ENCODE assay signal across 34 mouse cellular contexts in the genomic region with DNA sequence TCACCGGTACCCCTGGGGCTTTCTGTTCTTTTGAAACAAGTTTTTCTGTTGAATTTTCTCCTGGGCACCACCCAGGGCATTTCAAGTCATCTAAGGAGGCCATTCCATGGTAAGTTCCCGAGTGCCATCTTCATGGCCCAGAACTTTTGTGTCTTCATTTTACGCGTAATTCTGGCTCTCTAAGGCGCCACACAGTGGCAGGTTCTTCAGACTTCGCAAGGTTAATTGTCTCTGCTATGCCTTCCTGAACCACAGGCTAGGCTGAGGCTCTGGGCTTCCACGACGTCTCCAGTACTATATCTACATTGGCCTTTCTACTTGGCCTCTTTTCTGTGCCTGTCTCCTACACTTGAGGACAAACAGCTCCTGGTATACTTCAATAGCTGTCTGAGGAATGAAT. TPM values are rescaled to one million over a fixed set of nuclear protein-coding genes. Genes with fewer than 3 reads are reported as not detected.
DNase-seq lines count a peak whose midpoint lies in the region; ATAC-seq and TF ChIP-seq lines count a peak whose summit lies in the region.
"Had no signal": no experiment of that assay in that cellular context is flagged by ENCODE, and none has a peak within 500 bp of the region (broad histone marks: within the 10 kb centered on the region; RNA-seq: fewer than 3 reads in every experiment).

No protein-coding gene starts in this region.

- H3K9ac ChIP-seq in heart, postnatal 0 days (replicated peaks; ENCODE audit: low read depth, low read length): no peak overlapping the region
- H3K9ac ChIP-seq in heart, adult 2 months (ENCODE audit: low read depth, low read length): no peak overlapping the region
- H3K9ac ChIP-seq in midbrain, embryonic 11.5 days (ENCODE audit: low read length): no peak overlapping the region
- no peak overlapping the region for H3K9ac ChIP-seq in midbrain, embryonic 16.5 days (ENCODE audit: low read depth, low read length)
- H3K9ac ChIP-seq: forebrain, embryonic 13.5 days; hindbrain, embryonic 15.5 days; limb, embryonic 12.5 days; midbrain, embryonic 12.5 days; neural tube, embryonic 13.5 days had no signal

- DNase-seq in heart, postnatal 0 days (ENCODE audit: low spot score): no peak
- no peak for DNase-seq in heart, adult 2 months
- peak; percentile 82 for DNase-seq in midbrain, embryonic 11.5 days (ENCODE audit: low spot score, missing footprints)
- DNase-seq in ES-CJ7 (ENCODE audit: low read depth, low spot score): peak; percentile 70
- no peak for DNase-seq in gastrocnemius, postnatal 4 days (ENCODE audit: low spot score in 2 of 2)
- DNase-seq: adrenal gland, adult 2 months; cerebellum, adult 8-10 months; cerebellum, postnatal 36 days; gastrocnemius, adult 2 months; kidney, adult 8-10 months; kidney, postnatal 14 days; lung, adult 2 months; lung, postnatal 4 days; retina, postnatal 1 day; right cerebral cortex, postnatal 25 days; spleen, adult 18-20 months had no signal

- no peaks in the 10 kb centered on the region for H3K79me2 ChIP-seq in heart, adult 2 months (replicated peaks; ENCODE audit: control insufficient read depth, insufficient read depth, low read length)
- H3K79me2 ChIP-seq in macrophage (ENCODE audit: inconsistent target): peaks cover 11% of the 10 kb centered on the region; the same call in 1 of the 2 replicates

- TF ChIP-seq EP300 in heart, postnatal 0 days (IDR thresholded peaks at IDR 0.05; ENCODE audit: low read depth): no peak
- no peak for TF ChIP-seq EP300 in heart, adult 2 months (IDR thresholded peaks at IDR 0.05; ENCODE audit: insufficient read depth, low read depth, low read length)

- peaks cover 20% of the 10 kb centered on the region for H3K4me1 ChIP-seq in heart, postnatal 0 days (ENCODE audit: control insufficient read depth, insufficient read depth)
- no peaks in the 10 kb centered on the region for H3K4me1 ChIP-seq in heart, adult 2 months (ENCODE audit: control insufficient read depth, insufficient read depth, low read length)
- H3K4me1 ChIP-seq in midbrain, embryonic 11.5 days (ENCODE audit: control insufficient read depth, insufficient read depth, low read length): no peaks in the 10 kb centered on the region
- no peaks in the 10 kb centered on the region for H3K4me1 ChIP-seq in midbrain, embryonic 16.5 days (ENCODE audit: control insufficient read depth, insufficient read depth, low read length)
- H3K4me1 ChIP-seq: forebrain, embryonic 13.5 days; hindbrain, embryonic 15.5 days; midbrain, embryonic 12.5 days; neural tube, embryonic 13.5 days had no signal

- WGBS in heart, postnatal 0 days: 59% methylated on average over 8 of the region's 8 CpGs
- 75% methylated on average over 8 of the region's 8 CpGs for WGBS in heart, adult 2 months
- 64% methylated on average over 8 of the region's 8 CpGs for WGBS in midbrain, embryonic 11.5 days
- 67% methylated on average over 8 of the region's 8 CpGs for WGBS in midbrain, embryonic 16.5 days
- 91% methylated on average over 8 of the region's 8 CpGs for WGBS in macrophage (ENCODE audit: missing documents)

- TF ChIP-seq CTCF in heart, postnatal 0 days (IDR thresholded peaks at IDR 0.05; ENCODE audit: low read depth): 0 out of 2 replicates have a peak, but pooled peaks have one; percentile 7
- TF ChIP-seq CTCF in heart, adult 2 months (IDR thresholded peaks at IDR 0.05): no peak

- intact Hi-C loops in heart, adult 2 months (cut with DNase I): loop anchor here (10.0 kb wide), 1 partner anchor 276 kb away; no protein-coding TSS in a partner anchor

- ATAC-seq in heart, postnatal 0 days (ENCODE audit: insufficient read depth, low read depth): no peak
- ATAC-seq in midbrain, embryonic 11.5 days (ENCODE audit: low FRiP score): no peak
- no peak for ATAC-seq in midbrain, embryonic 16.5 days
- ATAC-seq in megakaryocyte, adult 5-6 weeks (ENCODE audit: poor library complexity, severe bottlenecking): no peak
- ATAC-seq: forebrain, embryonic 13.5 days had no signal

- H3K4me3 ChIP-seq in heart, postnatal 0 days (ENCODE audit: low read depth, low read length): no peak overlapping the region
- H3K4me3 ChIP-seq in heart, adult 2 months: no peak overlapping the region
- no peak overlapping the region for H3K4me3 ChIP-seq in midbrain, embryonic 11.5 days (ENCODE audit: low read depth, low read length)
- H3K4me3 ChIP-seq in midbrain, embryonic 16.5 days (ENCODE audit: low read depth, low read length): no peak overlapping the region
- no peak overlapping the region for H3K4me3 ChIP-seq in macrophage (ENCODE audit: inconsistent target)
- H3K4me3 ChIP-seq: forebrain, embryonic 13.5 days; gastrocnemius, adult 2 months; heart, embryonic 10.5 days; hindbrain, embryonic 15.5 days; limb, embryonic 12.5 days; midbrain, embryonic 12.5 days; myocyte; neural tube, embryonic 13.5 days had no signal

- no peak overlapping the region for H3K27ac ChIP-seq in heart, postnatal 0 days (ENCODE audit: low read depth)
- no peak overlapping the region for H3K27ac ChIP-seq in heart, adult 2 months
- no peak overlapping the region for H3K27ac ChIP-seq in midbrain, embryonic 11.5 days (ENCODE audit: low read depth, low read length)
- H3K27ac ChIP-seq in midbrain, embryonic 16.5 days (ENCODE audit: low read length): no peak overlapping the region
- peak overlapping the region; percentile 100 for H3K27ac ChIP-seq in macrophage
- H3K27ac ChIP-seq: forebrain, embryonic 13.5 days; gastrocnemius, adult 2 months; heart, embryonic 10.5 days; hindbrain, embryonic 15.5 days; limb, embryonic 12.5 days; midbrain, embryonic 12.5 days; neural tube, embryonic 13.5 days had no signal

- H3K4me2 ChIP-seq in heart, postnatal 0 days (ENCODE audit: low read depth, low read length): no peak overlapping the region
- no peak overlapping the region for H3K4me2 ChIP-seq in midbrain, embryonic 11.5 days
- H3K4me2 ChIP-seq in midbrain, embryonic 16.5 days (ENCODE audit: low read length): no peak overlapping the region
- H3K4me2 ChIP-seq: forebrain, embryonic 13.5 days; hindbrain, embryonic 15.5 days; limb, embryonic 12.5 days; liver, embryonic 11.5 days; midbrain, embryonic 12.5 days; neural tube, embryonic 13.5 days had no signal

- no peak for TF ChIP-seq POLR2A in heart, adult 2 months (IDR thresholded peaks at IDR 0.05; ENCODE audit: insufficient read depth, low read depth, low read length)

- no peaks in the 10 kb centered on the region for H3K27me3 ChIP-seq in heart, postnatal 0 days (ENCODE audit: control insufficient read depth, insufficient read depth, low read length)
- H3K27me3 ChIP-seq in heart, adult 2 months (ENCODE audit: control insufficient read depth, insufficient read depth, low read length): no peaks in the 10 kb centered on the region
- H3K27me3 ChIP-seq in midbrain, embryonic 11.5 days (ENCODE audit: control insufficient read depth, insufficient read depth, low read length): no peaks in the 10 kb centered on the region
- H3K27me3 ChIP-seq in midbrain, embryonic 16.5 days (ENCODE audit: control insufficient read depth, insufficient read depth, low read depth, low read length): no peaks in the 10 kb centered on the region
- H3K27me3 ChIP-seq: CH12.LX; forebrain, embryonic 13.5 days; hindbrain, embryonic 15.5 days; limb, embryonic 12.5 days; midbrain, embryonic 12.5 days; neural tube, embryonic 13.5 days had no signal

- H3K36me3 ChIP-seq in heart, postnatal 0 days (replicated peaks; ENCODE audit: control insufficient read depth, insufficient read depth, low read length): no peaks in the 10 kb centered on the region
- no peaks in the 10 kb centered on the region for H3K36me3 ChIP-seq in heart, adult 2 months (ENCODE audit: control insufficient read depth, insufficient read depth, low read length)
- H3K36me3 ChIP-seq in midbrain, embryonic 11.5 days (ENCODE audit: control insufficient read depth, insufficient read depth, low read length): no peaks in the 10 kb centered on the region
- H3K36me3 ChIP-seq in midbrain, embryonic 16.5 days (ENCODE audit: control insufficient read depth, insufficient read depth, low read length): no peaks in the 10 kb centered on the region
- H3K36me3 ChIP-seq in macrophage (ENCODE audit: inconsistent target): no peaks in the 10 kb centered on the region
- H3K36me3 ChIP-seq: heart, embryonic 10.5 days; hindbrain, embryonic 15.5 days; neural tube, embryonic 13.5 days had no signal

- H3K9me3 ChIP-seq in heart, postnatal 0 days (replicated peaks; ENCODE audit: control insufficient read depth, low read length): no peaks in the 10 kb centered on the region
- H3K9me3 ChIP-seq in midbrain, embryonic 11.5 days (ENCODE audit: control insufficient read depth, low read length): no peaks in the 10 kb centered on the region
- H3K9me3 ChIP-seq in midbrain, embryonic 16.5 days (replicated peaks; ENCODE audit: control insufficient read depth, low read length, poor library complexity, severe bottlenecking): no peaks in the 10 kb centered on the region
- H3K9me3 ChIP-seq: forebrain, embryonic 13.5 days; heart, embryonic 10.5 days; hindbrain, embryonic 15.5 days; limb, embryonic 12.5 days; midbrain, embryonic 12.5 days; neural tube, embryonic 13.5 days had no signal

RNA-seq across cellular contexts. Expression of gene Mief1, which starts 12.8 kb away (rescaled TPM):
- 34.5 and 39.8 TPM in 2 replicates for total RNA-seq in heart, postnatal 0 days (2014; rRNA removed; ENCODE audit: low replicate concordance)
- polyA plus RNA-seq in heart, postnatal 0 days (2015; fragmentation: Nextera tagmentation; extraction: Ambion mirVana): 17.0 and 17.8 TPM in 2 replicates
- total RNA-seq in heart, adult 2 months (2021): 10 to 100 TPM; 27.0 to 29.5 TPM
- polyA plus RNA-seq in heart, adult 2 months (2012; rRNA removed): 12.2 and 17.3 TPM in 2 replicates
- polyA plus RNA-seq in midbrain, embryonic 11.5 days (2014; fragmentation: Nextera tagmentation; extraction: Ambion mirVana): 35.5 and 40.8 TPM in 2 replicates
- polyA plus RNA-seq in midbrain, embryonic 16.5 days (2015; fragmentation: Nextera tagmentation; extraction: Ambion mirVana): 35.2 and 37.4 TPM in 2 replicates
- 10 to 100 TPM; 19.7 to 84.6 (median 51.9) TPM for total RNA-seq in macrophage (2018; cell fraction: chromatin; rRNA removed)
- total RNA-seq in macrophage (2018; cell fraction: cytosol; rRNA removed): 10 to 100 TPM; 14.3 to 33.9 (median 28.8) TPM
- 10 to 100 TPM; 18.9 to 59.3 (median 38.4) TPM for total RNA-seq in macrophage (2018; cell fraction: nucleus; rRNA removed)
- 11.6 to 15.1 TPM (median 13.3 TPM) in 3 replicates for polyA plus RNA-seq in macrophage (2018)
- 12.3 and 14.2 TPM in 2 replicates for total RNA-seq in megakaryocyte, adult 5-6 weeks (2015)
- 16.4 and 17.5 TPM in 2 replicates for total RNA-seq in megakaryocyte, adult 5-6 weeks (2017)
- total RNA-seq in gastrocnemius, postnatal 4 days (2021): 10 to 100 TPM; 28.7 to 33.5 TPM

RNA-seq across cellular contexts. Expression of gene AC140267.1, which starts 14.6 kb away (rescaled TPM):
- total RNA-seq in heart, postnatal 0 days (2014; rRNA removed; ENCODE audit: low replicate concordance): not detected in 2 replicates
- not detected in 2 replicates for polyA plus RNA-seq in heart, postnatal 0 days (2015; fragmentation: Nextera tagmentation; extraction: Ambion mirVana)
- 10 to 100 TPM; 10.3 to 29.5 TPM for total RNA-seq in heart, adult 2 months (2021)
- not detected in 2 replicates for polyA plus RNA-seq in heart, adult 2 months (2012; rRNA removed)
- polyA plus RNA-seq in midbrain, embryonic 11.5 days (2014; fragmentation: Nextera tagmentation; extraction: Ambion mirVana): not detected in 2 replicates
- polyA plus RNA-seq in midbrain, embryonic 16.5 days (2015; fragmentation: Nextera tagmentation; extraction: Ambion mirVana): 5.5 TPM in 1 of 2 replicates, not detected in the other
- total RNA-seq in macrophage (2018; cell fraction: chromatin; rRNA removed): not detected
- not detected for total RNA-seq in macrophage (2018; cell fraction: cytosol; rRNA removed)
- not detected for total RNA-seq in macrophage (2018; cell fraction: nucleus; rRNA removed)
- polyA plus RNA-seq in macrophage (2018): not detected in 3 replicates
- 2.4 and 9.5 TPM in 2 replicates for total RNA-seq in megakaryocyte, adult 5-6 weeks (2015)
- not detected in 2 replicates for total RNA-seq in megakaryocyte, adult 5-6 weeks (2017)
- 10 to 100 TPM; 12.3 to 12.6 TPM for total RNA-seq in gastrocnemius, postnatal 4 days (2021)
- total RNA-seq: CH12.LX; hematopoietic stem cell, adult 5-6 weeks had no signal
- polyA plus RNA-seq: adrenal gland, adult 2 months; embryonic facial prominence, embryonic 14.5 days; frontal cortex, adult 2 months; gonadal fat pad, adult 2 months; hindbrain, embryonic 15.5 days; liver, embryonic 11.5 days; lung, adult 2 months; myocyte; testis, adult 2 months; urinary bladder, adult 2 months had no signal

RNA-seq across cellular contexts. Expression of gene Atf4, which starts 34.0 kb away (rescaled TPM):
- total RNA-seq in heart, postnatal 0 days (2014; rRNA removed; ENCODE audit: low replicate concordance): 122 and 128 TPM in 2 replicates
- polyA plus RNA-seq in heart, postnatal 0 days (2015; fragmentation: Nextera tagmentation; extraction: Ambion mirVana): 63.5 and 65.0 TPM in 2 replicates
- 10 to 100 TPM; 69.6 to 78.5 TPM for total RNA-seq in heart, adult 2 months (2021)
- polyA plus RNA-seq in heart, adult 2 months (2012; rRNA removed): 65.6 and 108 TPM in 2 replicates
- 137 and 144 TPM in 2 replicates for polyA plus RNA-seq in midbrain, embryonic 11.5 days (2014; fragmentation: Nextera tagmentation; extraction: Ambion mirVana)
- polyA plus RNA-seq in midbrain, embryonic 16.5 days (2015; fragmentation: Nextera tagmentation; extraction: Ambion mirVana): 125 and 131 TPM in 2 replicates
- total RNA-seq in macrophage (2018; cell fraction: chromatin; rRNA removed): 100 to 1,000 TPM in 24 of 26 experiments, 10 to 100 TPM in 2; 83.4 to 184 (median 141) TPM
- 100 to 1,000 TPM in 25 of 26 experiments, 10 to 100 TPM in 1; 89.8 to 398 (median 191) TPM for total RNA-seq in macrophage (2018; cell fraction: cytosol; rRNA removed)
- total RNA-seq in macrophage (2018; cell fraction: nucleus; rRNA removed): 100 to 1,000 TPM; 148 to 370 (median 282) TPM
- polyA plus RNA-seq in macrophage (2018): 80.3 to 97.1 TPM (median 95.4 TPM) in 3 replicates
- total RNA-seq in megakaryocyte, adult 5-6 weeks (2015): 172 and 184 TPM in 2 replicates
- 253 and 263 TPM in 2 replicates for total RNA-seq in megakaryocyte, adult 5-6 weeks (2017)
- total RNA-seq in gastrocnemius, postnatal 4 days (2021): 100 to 1,000 TPM; 118 to 130 TPM

RNA-seq across cellular contexts. Expression of gene Rps19bp1, which starts 43.1 kb away (rescaled TPM):
- 13.7 and 21.6 TPM in 2 replicates for total RNA-seq in heart, postnatal 0 days (2014; rRNA removed; ENCODE audit: low replicate concordance)
- polyA plus RNA-seq in heart, postnatal 0 days (2015; fragmentation: Nextera tagmentation; extraction: Ambion mirVana): 34.7 and 35.8 TPM in 2 replicates
- 10 to 100 TPM; 15.6 to 16.4 TPM for total RNA-seq in heart, adult 2 months (2021)
- 12.2 and 12.7 TPM in 2 replicates for polyA plus RNA-seq in heart, adult 2 months (2012; rRNA removed)
- polyA plus RNA-seq in midbrain, embryonic 11.5 days (2014; fragmentation: Nextera tagmentation; extraction: Ambion mirVana): 70.9 and 75.4 TPM in 2 replicates
- polyA plus RNA-seq in midbrain, embryonic 16.5 days (2015; fragmentation: Nextera tagmentation; extraction: Ambion mirVana): 74.9 and 79.6 TPM in 2 replicates
- total RNA-seq in macrophage (2018; cell fraction: chromatin; rRNA removed): 10 to 100 TPM in 8 of 26 experiments, 1 to 10 TPM in 18; 1.8 to 18.5 (median 7.6) TPM
- total RNA-seq in macrophage (2018; cell fraction: cytosol; rRNA removed): 10 to 100 TPM; 24.2 to 45.7 (median 35.4) TPM
- 10 to 100 TPM in 14 of 26 experiments, 1 to 10 TPM in 12; 4.0 to 20.9 (median 10.4) TPM for total RNA-seq in macrophage (2018; cell fraction: nucleus; rRNA removed)
- 26.4 to 49.1 TPM (median 28.5 TPM) in 3 replicates for polyA plus RNA-seq in macrophage (2018)
- total RNA-seq in megakaryocyte, adult 5-6 weeks (2015): 32.9 and 35.4 TPM in 2 replicates
- total RNA-seq in megakaryocyte, adult 5-6 weeks (2017): 12.6 and 20.3 TPM in 2 replicates
- total RNA-seq in gastrocnemius, postnatal 4 days (2021): 10 to 100 TPM; 23.8 to 26.4 TPM

RNA-seq across cellular contexts. Expression of gene Mgat3, which starts 47.5 kb away (rescaled TPM):
- 0.89 and 1.9 TPM in 2 replicates for total RNA-seq in heart, postnatal 0 days (2014; rRNA removed; ENCODE audit: low replicate concordance)
- polyA plus RNA-seq in heart, postnatal 0 days (2015; fragmentation: Nextera tagmentation; extraction: Ambion mirVana): 0.23 and 0.47 TPM in 2 replicates
- 1 to 10 TPM; 2.3 to 3.5 TPM for total RNA-seq in heart, adult 2 months (2021)
- 4.9 and 5.5 TPM in 2 replicates for polyA plus RNA-seq in heart, adult 2 months (2012; rRNA removed)
- 8.0 and 10.7 TPM in 2 replicates for polyA plus RNA-seq in midbrain, embryonic 11.5 days (2014; fragmentation: Nextera tagmentation; extraction: Ambion mirVana)
- 14.1 and 15.2 TPM in 2 replicates for polyA plus RNA-seq in midbrain, embryonic 16.5 days (2015; fragmentation: Nextera tagmentation; extraction: Ambion mirVana)
- total RNA-seq in macrophage (2018; cell fraction: chromatin; rRNA removed): 1 to 10 TPM in 1 of 26 experiments, under 1 TPM in 1, not detected in 24; 0.17 to 1.7 TPM
- not detected for total RNA-seq in macrophage (2018; cell fraction: cytosol; rRNA removed)
- under 1 TPM in 1 of 26 experiments, not detected in 25; 0.24 TPM for total RNA-seq in macrophage (2018; cell fraction: nucleus; rRNA removed)
- polyA plus RNA-seq in macrophage (2018): 0.03 TPM in 1 of 3 replicates, not detected in the others
- total RNA-seq in megakaryocyte, adult 5-6 weeks (2015): not detected in 2 replicates
- not detected in 2 replicates for total RNA-seq in megakaryocyte, adult 5-6 weeks (2017)
- total RNA-seq in gastrocnemius, postnatal 4 days (2021): 1 to 10 TPM; 4.1 to 4.5 TPM
- total RNA-seq: hematopoietic stem cell, adult 5-6 weeks had no signal

Comparison
In these comparisons a context has a peak if more than half of its experiments do, and no peak if none do; other contexts are left out.
1. DNase-seq: peak in midbrain, embryonic 11.5 days (single experiment) and ES-CJ7 (single experiment); none in heart, postnatal 0 days (single experiment), heart, adult 2 months (0 of 2) and gastrocnemius, postnatal 4 days (0 of 2).